Mouse (Mus musculus): ENCODE data around the gene Akap8l.

GRCm38 (mm10) chr17:32396266-32396665 lies 45.9 kb upstream of the Akap8l start:
- TF ChIP-seq CTCF (IDR thresholded peaks at IDR 0.05; ENCODE audit: borderline replicate concordance, insufficient read depth, low read length) = no peak
- TF ChIP-seq POLR2A (IDR thresholded peaks at IDR 0.05; ENCODE audit: low read depth, low read length) = no peak
